Mouse (Mus musculus): Measurements from ENCODE around the gene Chrna4.
A peak's percentile ranks its signal among the peaks of the same experiment; 100 is the strongest.

Gene Chrna4

DNA sequence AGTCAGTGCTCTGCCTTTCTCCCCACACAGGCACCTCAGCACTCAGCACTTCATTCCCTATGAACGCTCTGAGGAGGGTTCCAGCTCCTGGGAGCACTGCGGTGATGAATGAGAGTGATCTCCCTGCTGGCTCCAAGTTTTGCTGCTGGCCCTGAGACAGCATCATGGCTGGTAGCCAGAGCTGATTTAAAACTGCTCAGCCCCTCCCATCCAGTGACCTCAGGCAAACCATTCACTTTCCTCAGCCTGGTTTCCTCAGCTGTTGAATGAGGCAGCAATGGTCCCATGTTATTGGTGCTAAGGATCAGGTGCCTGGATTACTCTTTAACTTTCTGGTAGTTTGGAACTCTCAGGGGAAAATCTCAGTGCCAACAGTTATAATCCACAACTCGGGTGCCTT lies at the start of gene Chrna4:
Gene Chrna4 (minus strand): TSS at position 110 of the 400 bp plus-strand sequence.
- no peak for DNase-seq

GRCm38 (mm10) chr2:181090123-181090522 lies 46.8 kb upstream of the Chrna4 start:
- no peak for DNase-seq

GRCm38 (mm10) chr2:181084997-181085396 lies 41.7 kb upstream of the Chrna4 start:
- no peak for DNase-seq

DNA sequence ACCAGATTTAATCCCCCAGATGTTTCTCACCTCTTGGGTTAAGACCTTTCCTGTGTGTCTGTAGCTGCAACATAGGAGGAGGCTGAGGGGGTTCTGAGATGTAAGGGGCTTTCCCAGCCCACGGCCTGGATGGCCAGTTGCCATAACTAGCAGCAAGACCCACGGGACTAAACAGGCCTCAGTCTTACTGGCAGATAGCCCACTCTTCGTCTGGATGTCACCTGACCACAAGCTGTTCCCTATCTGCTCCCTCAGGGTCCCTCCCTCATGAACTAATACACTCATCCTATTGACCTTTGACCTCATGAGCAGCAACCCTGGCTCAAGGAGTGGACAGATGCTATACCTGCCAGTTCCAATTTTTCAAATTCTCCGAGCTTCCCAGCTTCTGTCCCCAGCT lies 40.6 kb upstream of the Chrna4 start:
- no peak for DNase-seq

DNA sequence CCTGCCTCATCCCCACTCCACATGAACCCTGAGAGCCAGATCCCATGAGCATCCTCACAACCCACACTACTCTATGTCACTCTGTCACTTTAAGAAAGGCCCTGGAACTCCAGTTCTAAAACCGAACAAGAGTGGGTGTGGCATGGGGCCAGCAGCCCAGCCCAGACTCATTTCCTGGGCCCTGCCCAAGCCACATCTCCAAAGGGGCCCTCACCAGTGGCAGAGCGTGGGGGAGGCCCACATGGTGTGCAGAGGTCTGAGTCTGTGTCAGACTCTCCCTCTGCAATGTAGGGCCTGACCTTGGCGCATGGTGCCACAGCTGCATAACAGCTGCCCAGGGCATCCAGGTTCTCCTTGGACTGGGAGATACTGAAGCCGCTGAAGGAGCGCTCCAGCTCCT lies 37.5 kb upstream of the Chrna4 start:
- no peak for DNase-seq

DNA sequence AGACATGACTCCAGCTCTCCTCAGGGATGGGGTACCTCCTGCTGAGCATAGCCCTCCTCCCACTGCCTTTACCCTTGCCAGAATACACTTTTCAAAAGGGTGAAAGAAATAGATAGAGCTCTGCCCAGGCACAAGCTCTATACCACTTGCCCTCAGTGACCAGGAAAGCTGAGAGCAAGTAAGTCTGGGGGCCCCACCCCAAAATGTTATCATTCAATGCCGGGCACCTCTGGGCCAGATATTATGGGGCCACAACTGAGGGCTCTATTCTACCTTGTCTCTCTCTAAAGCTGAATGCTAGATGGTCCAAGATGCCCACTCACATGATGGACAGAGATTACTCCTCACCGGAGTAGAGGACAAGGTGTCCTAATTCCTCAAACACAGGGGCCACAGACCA lies 36.2 kb upstream of the Chrna4 start:
- DNase-seq: no peak

- no peak for DNase-seq
These were observed 35.6 kb upstream of the Chrna4 start for GRCm38 (mm10) chr2:181078908-181079307.

GRCm38 (mm10) chr2:181075501-181075900 lies 32.2 kb upstream of the Chrna4 start:
- no peak for DNase-seq

DNA sequence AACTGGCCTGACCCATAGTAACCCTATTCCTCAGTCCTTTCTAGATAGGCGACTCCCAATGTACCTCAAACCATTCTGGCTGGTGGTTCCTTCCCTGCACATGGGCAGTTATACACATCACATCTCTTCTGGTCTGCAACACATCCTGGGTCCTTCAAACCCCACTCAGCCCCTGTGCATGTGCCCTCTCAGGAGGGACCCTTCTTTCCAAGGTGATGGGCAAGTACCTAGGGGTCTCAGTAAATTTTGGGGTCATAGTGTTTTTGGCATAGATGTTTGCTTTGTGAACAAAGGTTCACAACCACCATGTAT lies 29.0 kb upstream of the Chrna4 start:
- DNase-seq: no peak

DNA sequence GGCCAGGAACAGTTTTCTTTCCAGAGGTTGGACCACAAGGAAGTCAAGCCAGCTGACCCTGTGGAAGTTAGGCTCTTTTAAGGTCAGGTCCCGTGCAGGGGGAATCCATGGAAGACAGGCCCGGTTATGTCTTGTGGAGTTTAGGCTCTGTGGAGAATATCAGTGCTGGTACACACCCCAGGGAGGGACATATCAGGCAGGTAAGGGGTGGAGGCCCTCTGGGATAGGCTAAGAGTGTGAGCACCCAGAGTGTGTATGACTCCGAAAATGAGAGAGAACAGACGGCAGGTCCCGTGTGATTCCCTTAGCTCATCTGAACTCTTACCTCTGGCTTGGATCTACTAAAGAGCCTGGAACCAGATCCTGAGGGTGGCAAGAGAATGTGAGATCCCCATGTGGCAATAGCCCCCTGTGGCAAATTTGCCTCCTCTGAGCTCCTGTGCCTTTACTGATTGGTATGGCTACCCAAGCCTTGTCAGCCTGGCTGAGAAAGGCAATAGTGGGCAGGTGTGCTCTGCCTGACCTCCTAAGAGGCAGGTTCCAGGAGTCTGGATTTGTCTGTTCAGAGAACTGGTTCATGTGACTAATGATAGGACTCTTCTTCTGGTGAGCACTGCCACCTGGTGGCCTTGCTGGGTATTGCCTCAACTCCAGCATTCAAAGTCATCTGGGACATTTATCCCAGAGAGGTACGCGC lies 28.5 kb upstream of the Chrna4 start:
- peak; percentile 58 for DNase-seq

DNA sequence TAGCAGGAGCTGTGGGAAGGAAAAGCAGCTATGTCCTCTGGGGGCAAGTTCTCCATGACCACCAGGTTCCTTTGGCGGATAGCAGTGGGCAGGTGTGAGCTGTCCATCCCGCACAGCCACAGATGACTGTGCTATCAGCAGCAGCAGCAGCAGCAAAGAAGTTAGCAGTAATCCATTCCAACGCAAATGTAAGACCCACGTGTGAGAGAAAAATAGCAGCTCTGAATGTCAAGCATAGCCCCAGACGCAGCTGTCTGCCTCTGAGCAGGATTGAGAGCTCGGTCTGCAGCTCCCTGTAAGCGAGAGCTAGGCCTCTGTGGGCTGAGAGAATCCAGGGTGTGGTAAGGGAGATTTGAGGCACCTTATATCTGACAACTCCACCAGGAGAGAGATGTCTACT lies 26.8 kb upstream of the Chrna4 start:
- no peak for DNase-seq

DNA sequence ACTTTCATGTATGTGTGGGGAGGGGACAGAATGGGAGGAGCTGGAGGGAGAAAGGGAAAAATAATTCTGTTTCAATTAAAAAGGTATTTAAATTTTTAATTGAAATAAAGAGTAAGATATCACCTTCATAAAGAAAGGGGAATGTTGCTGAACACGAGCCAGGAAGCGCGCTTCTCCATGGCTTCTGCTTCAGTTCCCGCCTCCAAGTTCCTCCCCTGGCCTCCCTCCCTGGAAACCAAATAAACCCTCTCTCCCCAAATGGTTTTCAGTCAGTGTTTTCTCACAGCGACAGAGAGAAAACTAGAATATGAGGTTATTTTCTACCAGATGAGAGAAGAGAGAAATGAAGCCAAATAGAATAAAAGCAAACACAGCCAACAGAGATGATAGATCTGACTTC lies 25.2 kb upstream of the Chrna4 start:
- DNase-seq: no peak

DNA sequence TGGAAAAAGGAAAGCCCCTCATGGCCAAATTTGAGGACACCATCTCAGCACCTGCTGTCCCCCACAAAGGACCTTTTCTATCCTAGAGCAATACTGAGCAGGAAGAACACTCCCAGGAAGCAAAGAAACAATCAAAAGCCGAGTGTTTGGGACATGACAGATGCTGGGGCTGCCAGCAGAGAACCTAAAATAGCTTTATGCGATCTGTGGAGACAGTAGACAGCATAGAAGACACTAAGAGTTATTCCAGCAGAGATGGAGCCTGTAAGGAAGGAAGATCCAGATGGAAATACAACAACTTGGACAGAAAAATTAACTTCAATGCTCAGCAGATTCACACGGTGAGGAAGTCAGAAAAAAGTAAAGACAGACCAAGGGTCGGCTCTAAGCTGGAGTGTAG lies 22.5 kb upstream of the Chrna4 start:
- DNase-seq: no peak

- DNase-seq: peak; percentile 58
These were observed 16.8 kb upstream of the Chrna4 start for GRCm38 (mm10) chr2:181060127-181060526.

DNA sequence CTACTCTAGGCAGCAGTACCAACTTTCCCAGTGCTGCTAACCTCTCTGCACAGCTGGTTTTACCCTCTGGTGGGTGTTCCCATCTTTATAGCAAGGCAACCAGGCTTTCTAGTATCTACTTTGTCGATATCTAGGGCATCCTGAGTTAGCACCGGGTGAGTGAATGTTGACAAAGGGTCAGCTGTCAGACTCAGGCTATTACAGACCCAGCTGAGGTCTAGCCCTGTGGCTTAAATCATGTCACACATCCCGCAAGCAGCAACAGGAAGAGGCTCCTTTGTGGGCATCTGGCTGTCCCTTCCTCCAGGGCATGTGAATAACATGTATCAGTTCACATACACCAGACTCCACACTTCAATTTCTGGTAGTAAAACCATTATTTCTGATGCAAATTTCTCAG lies 14.8 kb upstream of the Chrna4 start:
- DNase-seq: no peak

DNA sequence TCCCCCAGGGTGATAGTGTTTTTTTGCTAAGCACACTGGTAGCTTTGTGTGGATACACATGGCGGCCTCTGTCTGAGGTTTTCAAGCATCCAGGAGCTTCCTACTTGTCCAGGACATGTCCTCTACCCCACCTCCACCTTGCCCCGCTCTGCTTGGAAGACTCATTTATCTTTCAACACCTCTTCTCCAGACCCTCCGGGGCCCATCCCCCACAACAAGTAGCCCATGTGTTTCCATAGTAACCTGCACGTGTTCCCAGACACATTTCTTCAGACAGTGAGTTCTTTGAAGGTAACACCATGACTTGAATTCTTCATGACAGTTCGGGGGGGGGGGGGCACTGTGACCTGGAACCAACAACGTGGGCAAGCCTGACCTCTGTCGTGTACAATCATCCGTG lies 14.0 kb upstream of the Chrna4 start:
- no peak for DNase-seq

GRCm38 (mm10) chr2:181052171-181052570 lies 8.8 kb upstream of the Chrna4 start:
- no peak for DNase-seq

DNA sequence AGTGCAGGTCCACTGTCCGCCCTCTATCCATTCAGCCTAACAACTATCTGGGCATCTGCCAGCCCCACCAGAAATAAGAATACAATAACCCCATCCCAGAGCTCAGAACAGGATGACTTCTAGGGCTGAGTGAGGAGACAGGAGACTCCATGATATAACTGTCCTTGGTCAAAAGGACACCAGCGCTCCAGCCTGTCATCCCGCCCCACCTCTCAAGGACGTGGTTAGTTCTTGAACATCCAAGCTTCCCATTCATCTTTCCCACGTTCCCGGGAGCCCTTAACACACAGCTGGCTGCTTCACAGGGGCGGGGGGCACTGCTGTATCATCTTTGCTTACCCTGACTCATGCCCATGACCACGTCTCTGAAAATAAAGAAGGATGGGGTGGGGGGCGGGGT lies 5.6 kb upstream of the Chrna4 start:
- DNase-seq: no peak

- no peak for DNase-seq
These were observed 5.1 kb upstream of the Chrna4 start for GRCm38 (mm10) chr2:181048252-181048945.

DNA sequence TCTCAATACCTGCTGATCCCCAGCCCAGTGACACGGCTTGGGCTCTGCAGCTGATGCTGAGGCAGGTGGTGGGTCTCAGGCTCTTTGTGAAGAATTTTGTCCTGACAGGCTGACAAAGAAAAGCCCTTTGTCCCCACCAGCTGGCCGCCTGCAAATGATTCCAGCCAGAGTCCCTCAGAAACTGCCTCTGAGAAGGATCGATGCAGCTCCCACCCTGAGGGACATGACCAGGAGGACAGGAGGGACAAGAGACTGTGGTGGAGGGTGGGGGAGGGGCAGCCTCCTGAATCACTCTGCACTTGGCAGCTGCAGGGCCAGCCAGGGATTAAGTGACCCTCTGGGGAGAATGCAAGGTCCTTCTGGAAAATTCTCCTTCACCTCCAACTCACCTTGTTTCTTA lies 655 bp upstream of the Chrna4 start:
- no peak for DNase-seq

GRCm38 (mm10) chr2:181042376-181042775 lies 970 bp downstream of the Chrna4 start:
- no peak for DNase-seq

DNA sequence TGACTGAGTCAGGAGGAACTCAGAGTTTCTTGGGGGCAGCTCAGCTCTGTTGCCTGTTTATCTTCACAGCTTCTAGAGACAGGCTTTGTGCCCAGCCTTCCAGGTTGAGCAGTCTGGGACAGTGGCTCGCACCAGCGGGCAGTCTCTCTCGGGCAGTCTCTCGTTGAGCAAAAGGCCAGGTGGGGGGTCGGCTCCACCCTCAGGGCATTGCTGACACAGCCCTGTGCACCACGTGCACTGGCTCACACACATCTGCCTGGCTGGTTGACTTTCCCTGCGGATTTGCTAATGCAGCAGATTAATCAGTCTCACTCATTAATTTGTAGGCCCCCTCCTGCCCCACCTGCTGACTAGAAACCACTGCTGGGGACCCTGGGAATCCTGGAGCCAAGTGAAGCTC lies 1.4 kb downstream of the Chrna4 start:
- DNase-seq: no peak

DNA sequence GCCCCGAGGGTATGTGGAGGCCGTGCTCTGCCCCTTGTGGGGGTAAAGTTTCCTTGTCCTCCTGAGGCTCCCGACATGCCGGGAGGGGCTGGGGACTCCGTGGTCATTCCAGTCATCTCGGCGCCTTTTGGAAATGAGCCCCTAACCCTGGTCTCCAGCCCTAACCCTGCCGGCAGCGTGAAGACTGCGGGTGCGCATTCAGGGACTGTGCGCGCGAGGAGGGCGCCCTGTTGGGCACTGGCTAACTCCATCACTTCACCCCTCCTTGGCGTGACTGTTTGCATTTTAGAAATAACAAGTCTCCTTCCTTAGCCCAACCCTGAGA lies 4.0 kb downstream of the Chrna4 start:
- DNase-seq: no peak

GRCm38 (mm10) chr2:181038644-181039355 lies 4.5 kb downstream of the Chrna4 start:
- no peak for DNase-seq

- DNase-seq: no peak
These were observed 6.8 kb downstream of the Chrna4 start for GRCm38 (mm10) chr2:181036561-181036960.
